Mouse (Mus musculus): ENCODE measurements around the gene Pyy. TPM values are rescaled to one million over a fixed set of nuclear protein-coding genes. Genes with fewer than 3 reads are reported as not detected.

Gene Pyy
- polyA plus RNA-seq, 1 experiment = not detected

DNA sequence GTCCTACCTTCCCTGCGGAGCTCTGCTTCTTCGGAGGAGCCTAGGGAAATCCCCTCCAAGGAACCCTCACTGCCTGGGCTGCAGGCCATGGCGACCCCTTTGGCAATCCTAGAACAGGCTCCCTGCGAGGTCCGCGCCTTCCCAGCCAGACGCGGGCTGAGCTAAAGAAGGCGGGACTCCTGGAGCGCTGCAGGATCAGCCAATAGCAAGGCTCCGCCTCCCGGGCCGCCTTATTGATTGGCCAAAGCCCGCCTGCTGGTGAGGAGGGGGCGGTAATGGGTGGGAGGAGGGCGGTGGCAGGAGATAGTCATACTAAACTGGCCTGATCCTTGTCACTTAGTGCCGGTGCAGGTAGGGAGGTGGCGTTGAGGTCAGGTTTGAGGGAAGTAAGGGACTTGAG, 25.3 kb downstream of the Pyy start:
- Histone ChIP-seq H3K4me1 (ENCODE audit: control insufficient read depth, insufficient read depth, low read length) (no peaks in the 10 kb centered on the region), H3K27ac (ENCODE audit: insufficient read depth, low read length) (no peak overlapping the region), H3K4me3 (ENCODE audit: insufficient read depth, low read length) (no peak overlapping the region)
- no peak for TF ChIP-seq CTCF (IDR thresholded peaks at IDR 0.05; ENCODE audit: borderline replicate concordance, insufficient read depth, low read length)
- no peak for TF ChIP-seq POLR2A (IDR thresholded peaks at IDR 0.05; ENCODE audit: low read depth, low read length)

DNA sequence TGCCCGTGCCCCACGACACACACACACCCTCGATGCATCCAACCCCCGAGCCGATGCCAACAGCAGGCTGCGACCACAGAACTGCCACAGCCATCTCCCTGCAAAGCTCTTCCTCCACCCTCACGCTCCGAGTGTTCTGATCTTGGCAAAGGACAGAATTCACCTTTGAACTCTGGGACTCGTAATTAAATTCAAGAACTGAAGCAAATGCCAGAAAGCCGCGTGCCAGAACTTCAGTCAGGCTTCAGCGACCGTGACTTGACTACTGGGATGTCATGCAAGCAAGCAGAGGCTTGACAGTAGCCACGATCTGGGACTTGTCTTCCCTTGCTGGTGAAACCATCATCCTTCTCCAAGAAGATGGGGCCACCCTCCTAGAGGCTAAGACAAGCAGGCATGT, 33.9 kb downstream of the Pyy start:
- Histone ChIP-seq H3K27ac (ENCODE audit: insufficient read depth, low read length) (no peak overlapping the region), H3K4me1 (ENCODE audit: control insufficient read depth, insufficient read depth, low read length) (peaks cover 2% of the 10 kb centered on the region; the same call in 1 of the 2 replicates), H3K4me3 (ENCODE audit: insufficient read depth, low read length) (no peak overlapping the region)
- no peak for TF ChIP-seq POLR2A (IDR thresholded peaks at IDR 0.05; ENCODE audit: low read depth, low read length)

DNA sequence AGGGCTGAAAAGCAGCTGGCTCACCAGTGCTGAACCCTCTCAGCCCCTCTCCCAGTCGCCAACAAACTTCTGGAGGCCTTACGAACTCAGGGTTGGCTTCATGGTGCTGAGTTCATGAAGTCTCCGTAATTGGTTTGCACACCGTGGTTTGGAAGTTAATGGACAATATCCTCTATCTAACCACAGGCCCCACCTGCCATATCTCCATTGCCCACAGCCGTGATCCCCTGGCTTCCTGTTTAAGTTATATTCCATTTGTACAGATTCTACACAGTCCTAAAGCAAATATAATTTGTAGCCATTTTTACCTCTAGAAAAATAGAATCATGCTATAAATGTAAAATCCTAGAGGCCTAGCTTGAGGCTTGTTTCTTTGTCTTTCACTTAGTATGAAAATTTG, 34.9 kb downstream of the Pyy start:
- H3K27ac ChIP-seq (ENCODE audit: insufficient read depth, low read length) = no peak overlapping the region
- peaks cover 2% of the 10 kb centered on the region; the same call in 1 of the 2 replicates for H3K4me1 ChIP-seq (ENCODE audit: control insufficient read depth, insufficient read depth, low read length)
- H3K4me3 ChIP-seq (ENCODE audit: insufficient read depth, low read length) = no peak overlapping the region
- TF ChIP-seq CTCF (IDR thresholded peaks at IDR 0.05; ENCODE audit: borderline replicate concordance, insufficient read depth, low read length) (no peak), POLR2A (IDR thresholded peaks at IDR 0.05; ENCODE audit: low read depth, low read length) (no peak)

DNA sequence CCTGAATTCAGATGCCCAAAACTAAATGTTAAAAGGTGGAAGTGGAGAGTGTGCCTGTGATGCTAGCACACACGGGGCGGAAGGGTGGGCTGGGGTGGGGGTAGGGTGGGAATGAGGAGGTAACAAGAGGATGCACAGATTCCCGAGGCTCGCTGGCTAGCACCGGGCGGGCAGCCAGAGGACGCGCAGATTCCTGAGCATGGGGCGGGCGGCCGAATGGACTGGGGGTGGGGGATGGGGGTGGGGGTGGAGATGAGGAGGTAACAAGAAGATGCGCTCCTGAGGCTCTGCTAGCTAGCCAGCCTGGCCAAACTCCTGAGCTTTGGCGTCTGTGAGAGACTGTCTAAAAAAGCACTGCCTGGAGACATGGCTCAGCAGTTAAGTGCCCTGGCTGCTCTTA, 37.2 kb downstream of the Pyy start:
- no peak overlapping the region for H3K4me3 ChIP-seq (ENCODE audit: insufficient read depth, low read length)

DNA sequence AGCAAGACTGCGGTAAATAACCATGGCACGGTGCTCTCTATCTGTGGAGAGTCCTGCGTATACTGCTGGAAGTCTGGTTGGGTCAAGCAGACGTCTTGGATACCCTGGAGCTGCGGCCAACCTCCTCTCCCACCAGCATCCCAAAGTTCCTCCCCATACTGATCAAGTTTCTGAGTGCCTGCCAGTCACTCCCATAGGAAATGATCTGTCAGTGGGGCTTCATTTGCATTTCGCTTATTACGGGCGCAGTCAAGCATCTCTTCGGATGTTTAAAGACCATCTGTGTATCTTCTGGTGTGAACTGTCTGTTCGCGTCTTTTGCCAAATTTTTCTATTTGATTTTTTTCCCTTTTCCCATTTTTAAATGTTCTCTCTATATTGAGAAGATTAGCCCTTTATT, 38.0 kb downstream of the Pyy start:
- no peak overlapping the region for H3K4me3 ChIP-seq (ENCODE audit: insufficient read depth, low read length)
- no peak for TF ChIP-seq POLR2A (IDR thresholded peaks at IDR 0.05; ENCODE audit: low read depth, low read length)
- no peak overlapping the region for H3K27ac ChIP-seq (ENCODE audit: insufficient read depth, low read length)
- peaks cover 2% of the 10 kb centered on the region; the same call in 1 of the 2 replicates for H3K4me1 ChIP-seq (ENCODE audit: control insufficient read depth, insufficient read depth, low read length)

More for the DNA sequence above, 37.2 kb downstream of the Pyy start:
- H3K4me1 ChIP-seq (ENCODE audit: control insufficient read depth, insufficient read depth, low read length) = peaks cover 2% of the 10 kb centered on the region; the same call in 1 of the 2 replicates
- TF ChIP-seq POLR2A (IDR thresholded peaks at IDR 0.05; ENCODE audit: low read depth, low read length) (no peak), CTCF (IDR thresholded peaks at IDR 0.05; ENCODE audit: borderline replicate concordance, insufficient read depth, low read length) (no peak)
- no peak overlapping the region for H3K27ac ChIP-seq (ENCODE audit: insufficient read depth, low read length)

DNA sequence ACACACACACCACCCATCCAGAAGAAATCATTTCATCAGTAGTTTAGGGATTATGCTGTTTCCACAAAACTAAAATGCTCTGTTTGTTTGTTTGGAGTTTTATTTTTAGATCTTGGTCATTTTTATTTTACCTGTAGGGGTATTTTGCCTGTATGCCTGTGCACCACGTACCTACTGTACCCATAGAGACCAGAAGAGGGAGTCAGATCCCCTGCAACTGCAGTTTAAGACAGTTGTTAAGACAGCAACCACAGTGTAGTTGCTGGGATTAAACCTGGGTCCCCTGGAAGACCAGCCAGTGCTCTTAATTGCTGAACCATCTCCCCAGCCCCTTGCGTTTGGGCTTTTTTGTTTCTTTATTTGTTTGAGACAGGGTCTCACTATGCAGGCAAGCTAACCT, 38.7 kb downstream of the Pyy start:
- no peak for TF ChIP-seq POLR2A (IDR thresholded peaks at IDR 0.05; ENCODE audit: low read depth, low read length)
- Histone ChIP-seq H3K4me1 (ENCODE audit: control insufficient read depth, insufficient read depth, low read length) (peaks cover 2% of the 10 kb centered on the region; the same call in 1 of the 2 replicates), H3K27ac (ENCODE audit: insufficient read depth, low read length) (no peak overlapping the region), H3K4me3 (ENCODE audit: insufficient read depth, low read length) (no peak overlapping the region)

DNA sequence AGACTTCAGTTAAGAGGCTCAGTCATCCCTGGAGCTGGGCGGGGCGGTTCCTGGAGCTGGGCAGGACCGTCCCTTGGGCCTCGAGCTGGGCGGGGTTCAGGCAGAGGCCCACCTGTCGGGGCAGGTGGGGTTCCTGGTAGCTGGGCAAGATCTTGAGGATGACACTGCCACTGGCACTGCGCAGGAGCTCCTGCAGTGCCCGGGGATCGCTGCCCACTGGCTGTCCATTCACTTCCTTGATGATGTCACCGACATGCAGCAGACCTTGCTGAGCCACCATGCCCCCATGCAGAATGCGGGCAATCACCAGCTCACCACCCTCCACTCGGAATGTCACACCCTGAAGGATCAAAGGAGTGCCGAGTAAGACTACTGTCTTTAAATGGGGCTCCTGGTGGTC, 44.6 kb downstream of the Pyy start:
- no peaks in the 10 kb centered on the region for H3K4me1 ChIP-seq (ENCODE audit: control insufficient read depth, insufficient read depth, low read length)
- TF ChIP-seq CTCF (IDR thresholded peaks at IDR 0.05; ENCODE audit: borderline replicate concordance, insufficient read depth, low read length) (no peak), POLR2A (IDR thresholded peaks at IDR 0.05; ENCODE audit: low read depth, low read length) (no peak)
- no peak overlapping the region for H3K4me3 ChIP-seq (ENCODE audit: insufficient read depth, low read length)
- no peak overlapping the region for H3K27ac ChIP-seq (ENCODE audit: insufficient read depth, low read length)

DNA sequence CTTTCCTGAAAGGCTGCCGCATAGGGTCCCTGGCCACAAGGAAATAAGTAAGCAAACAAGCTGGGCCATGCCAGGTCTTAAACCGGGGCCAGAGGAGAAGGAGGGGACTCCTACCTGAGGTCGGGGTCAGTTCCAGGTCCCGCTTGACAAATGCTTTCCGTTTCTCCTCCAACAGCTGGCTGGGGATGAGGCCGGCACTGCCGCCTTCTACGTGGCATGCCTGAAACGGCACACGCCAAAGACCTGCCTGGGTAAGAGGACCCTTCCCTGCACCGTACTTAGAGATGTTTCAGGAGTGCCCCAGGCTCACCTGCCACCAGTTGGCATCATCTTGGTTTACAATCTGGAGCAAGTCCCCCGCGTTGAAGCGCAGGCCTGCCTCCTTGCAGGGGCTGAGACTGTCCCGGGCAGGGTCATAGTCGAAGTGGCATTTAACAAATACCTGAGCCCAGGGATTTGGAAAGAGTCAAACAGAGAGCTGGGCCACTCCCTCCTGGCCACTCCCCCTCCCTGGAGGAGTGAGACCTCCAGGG, 45.6 kb downstream of the Pyy start:
- TF ChIP-seq CTCF (IDR thresholded peaks at IDR 0.05; ENCODE audit: borderline replicate concordance, insufficient read depth, low read length) = no peak
- TF ChIP-seq POLR2A (IDR thresholded peaks at IDR 0.05; ENCODE audit: low read depth, low read length) = no peak
- Histone ChIP-seq H3K4me1 (ENCODE audit: control insufficient read depth, insufficient read depth, low read length) (no peaks in the 10 kb centered on the region), H3K27ac (ENCODE audit: insufficient read depth, low read length) (no peak overlapping the region), H3K4me3 (ENCODE audit: insufficient read depth, low read length) (no peak overlapping the region)

DNA sequence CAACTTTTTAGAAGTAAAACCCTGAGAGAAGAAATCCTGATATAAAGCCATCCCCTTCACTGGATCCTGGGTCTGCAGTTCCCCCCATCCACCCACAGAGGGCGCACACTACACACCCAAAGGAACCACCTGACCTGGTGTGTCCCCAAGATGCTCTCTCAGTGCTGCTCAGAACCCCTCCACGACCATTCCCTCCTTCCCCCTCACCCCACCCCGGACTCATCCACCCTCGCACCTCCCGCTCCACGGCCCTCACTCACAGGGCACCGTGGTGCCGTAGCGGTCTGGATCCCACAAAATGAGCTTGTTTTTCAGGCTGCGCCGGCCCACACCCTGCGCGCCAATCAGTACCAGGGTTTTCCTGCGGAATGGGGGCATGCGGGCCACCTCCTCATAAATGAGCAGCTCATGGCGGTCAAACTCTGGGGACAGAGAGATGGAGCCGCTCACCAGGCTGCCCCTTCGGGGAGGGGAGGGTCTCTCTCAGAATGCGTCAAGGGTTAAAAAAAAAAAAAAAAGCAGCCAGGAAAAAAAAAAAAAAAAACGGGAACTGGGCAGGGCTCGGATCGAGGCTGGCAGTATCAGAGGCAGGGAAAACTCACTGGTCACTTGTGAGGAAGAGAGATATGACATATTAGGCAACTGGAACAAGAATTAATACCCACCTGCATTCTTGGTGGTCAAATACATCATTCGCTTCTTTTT, 46.2 kb downstream of the Pyy start:
- peak overlapping the region; percentile 27 for H3K4me3 ChIP-seq (ENCODE audit: insufficient read depth, low read length)
- TF ChIP-seq CTCF (IDR thresholded peaks at IDR 0.05; ENCODE audit: borderline replicate concordance, insufficient read depth, low read length) = peak; percentile 92
- no peak for TF ChIP-seq POLR2A (IDR thresholded peaks at IDR 0.05; ENCODE audit: low read depth, low read length)
- H3K27ac ChIP-seq (ENCODE audit: insufficient read depth, low read length) = no peak overlapping the region
- H3K4me1 ChIP-seq (ENCODE audit: control insufficient read depth, insufficient read depth, low read length) = no peaks in the 10 kb centered on the region

Other genes starting within 250 kb of the Pyy start
- 6.9 and 16.1 TPM in 2 replicates for gene Meox1, start 213.5 kb downstream of the Pyy start, polyA plus RNA-seq (2011; ENCODE audit: insufficient read length, low read depth, missing spikeins)
- gene Sost, start 140.8 kb downstream of the Pyy start, polyA plus RNA-seq (2011; ENCODE audit: insufficient read length, low read depth, missing spikeins) = not detected in 2 replicates
- gene Cfap97d1, start 123.6 kb downstream of the Pyy start, polyA plus RNA-seq (2011; ENCODE audit: insufficient read length, low read depth, missing spikeins) = not detected in 2 replicates
- gene Dusp3, start 120.8 kb downstream of the Pyy start, polyA plus RNA-seq (2011; ENCODE audit: insufficient read length, low read depth, missing spikeins) = 34.8 and 49.4 TPM in 2 replicates
- 0.40 and 0.42 TPM in 2 replicates for gene Mpp3, start 79.4 kb downstream of the Pyy start, polyA plus RNA-seq (2011; ENCODE audit: insufficient read length, low read depth, missing spikeins)
- not detected in 2 replicates for gene Cd300lg, start 66.3 kb downstream of the Pyy start, polyA plus RNA-seq (2011; ENCODE audit: insufficient read length, low read depth, missing spikeins)
- gene Mpp2, start 19.3 kb downstream of the Pyy start, polyA plus RNA-seq (2011; ENCODE audit: insufficient read length, low read depth, missing spikeins) = 6.8 and 6.9 TPM in 2 replicates
- not detected in 2 replicates for gene Ppy, start 6.5 kb downstream of the Pyy start, polyA plus RNA-seq (2011; ENCODE audit: insufficient read length, low read depth, missing spikeins)
- gene Nags, start 37.7 kb upstream of the Pyy start, polyA plus RNA-seq (2011; ENCODE audit: insufficient read length, low read depth, missing spikeins) = not detected in 2 replicates
- 11.2 and 14.9 TPM in 2 replicates for gene Tmem101, start 48.6 kb upstream of the Pyy start, polyA plus RNA-seq (2011; ENCODE audit: insufficient read length, low read depth, missing spikeins)
- 113 and 124 TPM in 2 replicates for gene Lsm12, start 77.5 kb upstream of the Pyy start, polyA plus RNA-seq (2011; ENCODE audit: insufficient read length, low read depth, missing spikeins)
- gene G6pc3, start 81.8 kb upstream of the Pyy start, polyA plus RNA-seq (2011; ENCODE audit: insufficient read length, low read depth, missing spikeins) = 37.9 and 40.0 TPM in 2 replicates
- 47.8 and 54.9 TPM in 2 replicates for gene Hdac5, start 122.3 kb upstream of the Pyy start, polyA plus RNA-seq (2011; ENCODE audit: insufficient read length, low read depth, missing spikeins)
- gene BC030867, start 141.1 kb upstream of the Pyy start, polyA plus RNA-seq (2011; ENCODE audit: insufficient read length, low read depth, missing spikeins) = 6.5 and 10.2 TPM in 2 replicates
- 0.37 and 0.45 TPM in 2 replicates for gene Asb16, start 160.9 kb upstream of the Pyy start, polyA plus RNA-seq (2011; ENCODE audit: insufficient read length, low read depth, missing spikeins)
- 37.7 and 44.6 TPM in 2 replicates for gene Tmub2, start 177.1 kb upstream of the Pyy start, polyA plus RNA-seq (2011; ENCODE audit: insufficient read length, low read depth, missing spikeins)
- gene Atxn7l3, start 188.8 kb upstream of the Pyy start, polyA plus RNA-seq (2011; ENCODE audit: insufficient read length, low read depth, missing spikeins) = 50.7 and 55.6 TPM in 2 replicates
- gene Ubtf, start 211.9 kb upstream of the Pyy start, polyA plus RNA-seq (2011; ENCODE audit: insufficient read length, low read depth, missing spikeins) = 75.5 and 102 TPM in 2 replicates